Mouse (Mus musculus): ENCODE results near the gene Rcsd1.

DNA sequence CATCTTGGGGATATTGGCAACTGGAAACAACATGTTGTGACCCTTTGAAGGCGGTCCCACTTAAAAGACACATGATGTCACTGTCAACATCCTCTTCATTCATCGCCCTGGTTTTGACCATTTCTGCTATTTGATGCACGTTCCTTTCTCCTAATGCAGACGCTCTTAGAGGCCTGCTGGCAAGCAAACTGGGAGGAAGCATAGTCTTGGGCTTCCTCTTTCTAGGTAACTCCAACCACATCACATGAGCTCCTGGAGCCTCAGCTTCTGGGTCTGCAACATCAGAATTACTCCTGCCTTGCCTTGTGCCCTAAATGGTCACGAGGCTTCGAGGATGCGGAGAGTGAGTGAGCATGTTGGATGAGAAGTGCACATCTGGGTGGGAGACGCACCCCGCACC lies 34.4 kb downstream of the Rcsd1 start:
- no peak for TF ChIP-seq CTCF (IDR thresholded peaks at IDR 0.05; ENCODE audit: low read depth)
- no peak for TF ChIP-seq EP300 (IDR thresholded peaks at IDR 0.05; ENCODE audit: low read depth)

All from liver, postnatal 0 days (tissue).